Mouse (Mus musculus) limb, embryonic 14.5 days (tissue): ENCODE results near the gene Dcdc2a. TPM values are rescaled to one million over a fixed set of nuclear protein-coding genes. Genes with fewer than 3 reads are reported as not detected.

Source experiments
- ATAC-seq: fragments of 200-750 bp; cut with Nextera tagmentation; 2 replicates; pipeline ENCODE4 v1.8.0; 2017; ENCODE audit warnings: low read depth, moderate number of reproducible peaks, moderate TSS enrichment; ENCODE audit not compliant: low FRiP score
- DNase-seq: peaks from one replicate; pipeline ENCODE4 v3.0.0-alpha.2; 2015; ENCODE audit warnings: low spot score
- H3K27ac ChIP-seq: fragments of 300-500 bp; sonication (generic); replicated peaks from 2 replicates; pipeline ENCODE4 v1.5.1; 2014; ENCODE audit warnings: low read depth, mild to moderate bottlenecking, low read length, moderate library complexity, mixed read lengths
- H3K27me3 ChIP-seq: fragments of 300-500 bp; sonication (generic); 2 replicates; pipeline ENCODE4 v1.6.1; 2014; ENCODE audit warnings: low read length, mixed read lengths; ENCODE audit not compliant: control insufficient read depth, insufficient read depth
- H3K36me3 ChIP-seq: fragments of 300-500 bp; sonication (generic); 2 replicates; pipeline ENCODE4 v1.6.1; 2014; ENCODE audit warnings: mild to moderate bottlenecking, low read length, moderate library complexity, mixed read lengths; ENCODE audit not compliant: control insufficient read depth, insufficient read depth
- H3K4me1 ChIP-seq: fragments of 300-500 bp; sonication (generic); 2 replicates; pipeline ENCODE4 v1.6.1; 2014; ENCODE audit warnings: antibody characterized with exemption, low read length, mixed read lengths; ENCODE audit not compliant: control insufficient read depth, insufficient read depth
- H3K4me2 ChIP-seq: fragments of 300-500 bp; sonication (generic); replicated peaks from 2 replicates; pipeline ENCODE4 v1.6.1; 2014; ENCODE audit warnings: low read depth, mild to moderate bottlenecking, low read length, moderate library complexity; ENCODE audit not compliant: severe bottlenecking
- H3K4me3 ChIP-seq: fragments of 300-500 bp; sonication (generic); replicated peaks from 2 replicates; pipeline ENCODE4 v1.5.1; 2014; ENCODE audit warnings: low read length
- H3K9ac ChIP-seq: fragments of 300-500 bp; sonication (generic); 2 replicates; pipeline ENCODE4 v1.6.1; 2014; ENCODE audit warnings: mild to moderate bottlenecking, low read depth, low read length, moderate library complexity; ENCODE audit not compliant: severe bottlenecking
- H3K9me3 ChIP-seq: fragments of 300-500 bp; sonication (generic); 2 replicates; pipeline ENCODE4 v1.6.1; 2016; ENCODE audit warnings: low read length; ENCODE audit not compliant: control insufficient read depth
- POLR2A ChIP-seq: fragments of 200-500 bp; IDR thresholded peaks from 2 replicates; pipeline ENCODE4 v1.8.0; 2012; ENCODE audit warnings: inconsistent platforms, mild to moderate bottlenecking, moderate library complexity, borderline replicate concordance; ENCODE audit not compliant: insufficient read depth, insufficient read length; ENCODE audit errors: extremely low read depth
- WGBS: fragments of 180-500 bp; shearing (Covaris S2); extraction: QIAGEN DNeasy Blood & Tissue Kit; methylation state at CpG from one replicate; pipeline ENCODE4 v1.1.7; 2014; 5-methylcytosine and 5-hydroxymethylcytosine counted together
- polyA plus RNA-seq, 2 experiments: library from polyadenylated mRNA; depleted of rRNA in 1 of 2; stranded (reverse) in 1 of 2; unstranded in 1 of 2; fragments of >200 nt; fragmentation: Nextera tagmentation in 1 of 2; extraction: Ambion mirVana in 1 of 2; gene quantifications; 2 replicates each; pipeline versions ENCODE4 v1.2.1 to v1.2.3; 2012 to 2014

The Dcdc2a gene
- polyA plus RNA-seq, 2 experiments = 0.82 to 0.84 TPM

DNA sequence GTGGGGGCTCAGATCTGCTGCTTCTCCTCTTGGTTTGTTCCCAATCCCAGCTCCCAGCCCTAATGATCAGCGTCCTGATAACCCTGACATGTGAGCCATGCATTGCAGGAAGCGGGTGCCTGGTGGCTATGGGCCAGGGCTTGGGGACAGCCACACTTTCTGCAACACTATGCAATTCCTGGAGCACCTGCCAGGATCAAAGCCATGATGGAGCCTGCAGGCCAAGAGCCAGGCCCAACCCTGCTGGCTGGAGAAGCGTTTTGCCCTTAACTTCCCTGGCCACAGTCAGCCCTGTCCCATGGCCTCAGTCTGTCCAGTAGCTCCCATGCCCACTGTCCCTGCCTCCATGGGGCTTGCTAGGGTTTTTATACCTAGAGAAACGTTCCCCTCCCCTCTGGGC is 33.4 kb upstream of the Dcdc2a start:
- no peak for ATAC-seq
- Histone ChIP-seq H3K27ac (no peak overlapping the region), H3K36me3 (no peaks in the 10 kb centered on the region), H3K4me1 (peaks cover 16% of the 10 kb centered on the region), H3K9me3 (no peaks in the 10 kb centered on the region), H3K27me3 (no peaks in the 10 kb centered on the region), H3K4me2 (no peak overlapping the region), H3K9ac (no peak overlapping the region), H3K4me3 (no peak overlapping the region)
- no peak for DNase-seq
- no peak for TF ChIP-seq POLR2A
- 57% methylated on average over 4 of the region's 4 CpGs for WGBS

DNA sequence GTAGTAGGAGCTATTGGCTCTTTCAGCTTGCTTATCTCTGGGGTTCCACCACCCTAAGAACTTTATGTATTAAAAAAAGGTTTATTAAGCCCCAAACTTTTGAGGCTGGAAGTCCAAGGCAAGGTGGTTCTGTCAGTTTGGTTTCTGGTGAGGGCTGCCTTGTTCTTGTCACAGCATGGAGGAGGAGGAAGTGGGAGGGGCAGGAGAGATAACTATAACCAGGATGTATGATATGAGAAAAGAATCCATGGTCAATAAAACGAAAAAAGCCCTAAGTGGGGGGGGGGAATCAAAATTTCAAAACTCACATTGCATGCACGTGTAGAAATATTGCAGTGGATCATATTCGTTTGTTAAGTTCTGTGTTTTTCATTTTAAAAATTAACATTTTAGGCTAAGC is 32.7 kb upstream of the Dcdc2a start:
- DNase-seq = no peak
- peaks cover 16% of the 10 kb centered on the region for H3K4me1 ChIP-seq
- H3K9me3 ChIP-seq = no peaks in the 10 kb centered on the region
- TF ChIP-seq POLR2A = no peak
- WGBS = 79% methylated on average over 3 of the region's 3 CpGs
- no peak overlapping the region for H3K4me2 ChIP-seq
- H3K27me3 ChIP-seq = no peaks in the 10 kb centered on the region
- no peak overlapping the region for H3K9ac ChIP-seq
- no peaks in the 10 kb centered on the region for H3K36me3 ChIP-seq
- no peak for ATAC-seq
- H3K27ac ChIP-seq = no peak overlapping the region
- no peak overlapping the region for H3K4me3 ChIP-seq

DNA sequence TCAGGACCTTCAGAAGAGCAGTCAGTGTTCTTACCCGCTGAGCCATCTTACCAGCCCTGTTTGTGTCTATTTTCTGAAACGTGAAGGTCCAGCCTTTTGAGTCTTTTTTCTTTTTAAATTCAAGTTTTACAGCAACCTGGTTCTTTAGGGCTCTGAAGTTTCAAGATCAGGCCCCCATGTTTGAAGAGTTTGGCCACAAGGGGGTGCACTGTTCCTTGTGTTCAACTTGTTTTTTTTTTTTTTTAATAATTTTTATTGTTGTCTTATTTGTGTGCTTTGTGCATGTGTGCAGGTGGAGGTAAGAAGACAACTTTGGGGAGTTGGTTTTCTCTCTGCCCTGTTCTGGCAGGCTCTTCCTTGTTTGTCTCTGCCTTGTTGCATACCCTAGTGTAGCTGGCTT is 31.1 kb upstream of the Dcdc2a start:
- Histone ChIP-seq H3K4me1 (peaks cover 4% of the 10 kb centered on the region; the same call in 1 of the 2 replicates), H3K9me3 (no peaks in the 10 kb centered on the region), H3K9ac (no peak overlapping the region), H3K27ac (no peak overlapping the region), H3K36me3 (no peaks in the 10 kb centered on the region), H3K4me2 (no peak overlapping the region), H3K4me3 (no peak overlapping the region), H3K27me3 (no peaks in the 10 kb centered on the region)
- TF ChIP-seq POLR2A = no peak
- 34% methylated on average over 2 of the region's 2 CpGs for WGBS
- peak; percentile 53 for DNase-seq
- no peak for ATAC-seq

DNA sequence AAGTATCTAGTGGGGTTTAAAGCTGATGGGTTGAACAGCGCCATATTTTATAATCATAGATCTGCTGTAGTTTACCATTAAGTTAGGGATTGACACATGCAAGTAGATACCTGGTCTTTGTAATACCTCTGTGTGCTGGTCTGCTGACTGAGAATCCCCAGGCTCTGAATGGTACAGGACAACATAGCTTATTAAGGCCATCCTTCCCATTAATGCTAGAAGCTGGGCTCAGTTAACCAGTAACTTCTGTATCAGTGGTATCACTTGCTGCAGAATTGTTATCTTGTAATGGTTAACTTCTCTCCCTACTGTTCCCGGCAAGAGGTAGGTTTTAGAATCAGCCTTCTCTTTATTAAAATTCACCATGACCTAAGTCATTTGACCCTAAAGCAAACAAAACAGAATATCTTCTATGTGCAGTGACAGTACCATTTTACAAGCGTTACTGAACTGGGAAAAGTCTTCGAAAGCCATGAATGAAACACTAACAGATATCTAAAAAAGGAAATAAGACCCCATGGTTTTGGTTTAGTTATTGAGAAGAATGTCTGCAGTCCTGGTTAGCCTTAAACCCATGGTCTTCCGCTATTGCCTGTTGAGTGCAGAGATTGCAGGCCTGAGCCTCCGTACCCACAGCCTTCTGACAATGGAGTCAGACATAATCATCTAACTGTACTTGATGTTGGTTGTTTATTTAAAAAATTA is 29.2 kb upstream of the Dcdc2a start:
- H3K27me3 ChIP-seq = no peaks in the 10 kb centered on the region
- 88% methylated on average over 6 of the region's 6 CpGs for WGBS
- H3K4me1 ChIP-seq = no peaks in the 10 kb centered on the region
- no peak for TF ChIP-seq POLR2A
- DNase-seq = no peak
- no peak for ATAC-seq
- no peak overlapping the region for H3K27ac ChIP-seq
- no peaks in the 10 kb centered on the region for H3K36me3 ChIP-seq
- H3K4me3 ChIP-seq = no peak overlapping the region
- H3K4me2 ChIP-seq = no peak overlapping the region
- no peaks in the 10 kb centered on the region for H3K9me3 ChIP-seq
- no peak overlapping the region for H3K9ac ChIP-seq

DNA sequence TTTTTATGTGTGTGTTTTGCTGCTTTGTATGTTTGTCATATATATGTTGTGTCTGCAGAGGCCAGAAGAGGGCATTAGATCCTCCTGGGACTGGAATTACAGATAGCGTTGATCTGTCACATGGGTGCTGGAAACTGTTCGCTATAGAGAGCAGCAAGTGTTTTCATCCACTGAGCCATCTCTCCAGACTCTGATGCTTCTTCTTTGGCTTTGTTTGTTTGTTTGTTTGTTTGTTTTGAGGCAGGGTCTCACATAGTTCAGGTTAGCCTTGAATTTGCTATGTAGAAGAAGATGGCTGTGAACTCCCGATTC is 28.7 kb upstream of the Dcdc2a start:
- H3K4me2 ChIP-seq = no peak overlapping the region
- no peak overlapping the region for H3K4me3 ChIP-seq
- H3K36me3 ChIP-seq = no peaks in the 10 kb centered on the region
- DNase-seq = no peak
- no peak overlapping the region for H3K27ac ChIP-seq
- no peak for ATAC-seq
- no peaks in the 10 kb centered on the region for H3K9me3 ChIP-seq
- no peak for TF ChIP-seq POLR2A
- H3K27me3 ChIP-seq = no peaks in the 10 kb centered on the region
- WGBS = 77% methylated on average over 3 of the region's 3 CpGs
- H3K4me1 ChIP-seq = no peaks in the 10 kb centered on the region
- H3K9ac ChIP-seq = no peak overlapping the region

DNA sequence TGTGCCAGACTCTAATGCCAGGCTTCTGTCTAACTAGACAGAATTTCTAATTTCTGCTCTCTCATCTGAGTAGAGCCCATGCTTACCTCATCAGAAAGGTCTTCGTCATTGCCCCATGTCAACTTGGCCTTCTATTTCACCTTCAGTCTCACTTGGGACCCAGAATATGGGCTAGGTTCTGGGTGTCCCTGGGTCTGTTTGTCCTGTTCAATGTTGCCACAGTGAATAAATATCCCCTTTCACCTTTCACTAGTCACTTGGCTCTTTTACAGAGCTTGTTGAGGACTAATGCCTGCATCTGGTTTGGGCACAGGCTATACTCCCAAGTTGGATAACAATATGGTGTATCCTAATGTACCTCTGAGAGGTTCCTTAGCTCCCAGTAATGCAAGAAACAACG is 16.3 kb upstream of the Dcdc2a start:
- no peak for TF ChIP-seq POLR2A
- Histone ChIP-seq H3K27me3 (no peaks in the 10 kb centered on the region), H3K27ac (no peak overlapping the region), H3K36me3 (no peaks in the 10 kb centered on the region), H3K4me3 (no peak overlapping the region), H3K9me3 (no peaks in the 10 kb centered on the region), H3K4me2 (no peak overlapping the region), H3K4me1 (no peaks in the 10 kb centered on the region), H3K9ac (no peak overlapping the region)
- ATAC-seq = no peak
- 76% methylated on average over 2 of the region's 2 CpGs for WGBS
- DNase-seq = no peak
